Mouse (Mus musculus) ES-E14 (cell line): Measurements from ENCODE around the gene Nek11. TPM values are rescaled to one million over a fixed set of nuclear protein-coding genes. Genes with fewer than 3 reads are reported as not detected.
"Not testable (repeated sequence)": the region's sequence is repeated elsewhere in the genome, so short reads cannot be mapped to it uniquely, and the experiment has no call there.

Experiments
- DNase-seq: peaks from one replicate; pipeline ENCODE4 v3.0.0-alpha.2; 2013; ENCODE audit warnings: low read depth, low spot score
- H3K27ac ChIP-seq: 2 replicates; pipeline ENCODE4 v1.5.1; 2012; ENCODE audit warnings: low read depth, mild to moderate bottlenecking, low read length, moderate library complexity, mixed read lengths; ENCODE audit not compliant: poor library complexity, insufficient read depth, severe bottlenecking
- H3K36me3 ChIP-seq: 2 replicates; pipeline ENCODE4 v1.6.1; 2012; ENCODE audit warnings: mild to moderate bottlenecking, low read length, moderate library complexity, mixed read lengths; ENCODE audit not compliant: control insufficient read depth, poor library complexity, insufficient read depth, severe bottlenecking
- H3K4me1 ChIP-seq, 2 experiments: fragments of 150-350 bp in 1 of 2; sonication (generic) in 1 of 2; 2 replicates each; pipeline ENCODE4 v1.6.1; 2012; ENCODE audit warnings: low read length in 2 of 2, mild to moderate bottlenecking in 1 of 2, mixed read lengths in 1 of 2; ENCODE audit not compliant: control insufficient read depth in 2 of 2, insufficient read depth in 2 of 2, poor library complexity in 1 of 2
- H3K4me3 ChIP-seq, 2 experiments: fragments of 150-350 bp in 1 of 2; sonication (generic) in 1 of 2; 2 replicates each; pipeline ENCODE4 v1.5.1; 2012; ENCODE audit warnings: low read length in 2 of 2, low read depth in 1 of 2, mild to moderate bottlenecking in 1 of 2, mixed read lengths in 1 of 2; ENCODE audit not compliant: insufficient read depth in 1 of 2, poor library complexity in 1 of 2, severe bottlenecking in 1 of 2
- H3K9ac ChIP-seq: 2 replicates; pipeline ENCODE4 v1.6.1; 2012; ENCODE audit warnings: low read depth, mild to moderate bottlenecking, low read length, mixed read lengths; ENCODE audit not compliant: poor library complexity, insufficient read depth, severe bottlenecking
- H3K9me3 ChIP-seq: fragments of 150-350 bp; sonication (generic); 2 replicates; pipeline ENCODE4 v1.6.1; 2012; ENCODE audit warnings: low read depth, mild to moderate bottlenecking, low read length; ENCODE audit not compliant: control insufficient read depth, insufficient read depth
- CHD2 ChIP-seq: IDR thresholded peaks from 2 replicates; pipeline ENCODE4 v1.6.1; 2014; ENCODE audit warnings: mild to moderate bottlenecking, low read depth, low read length, inconsistent platforms
- HCFC1 ChIP-seq: IDR thresholded peaks from 2 replicates; pipeline ENCODE4 v1.6.1; 2012; ENCODE audit warnings: low read length, inconsistent platforms, borderline replicate concordance; ENCODE audit not compliant: insufficient read depth
- MAFK ChIP-seq: IDR thresholded peaks from 2 replicates; pipeline ENCODE4 v1.6.1; 2014; ENCODE audit warnings: mild to moderate bottlenecking, low read depth, low read length, inconsistent platforms; ENCODE audit not compliant: insufficient read depth
- ZC3H11A ChIP-seq: IDR thresholded peaks from 2 replicates; pipeline ENCODE4 v1.6.1; 2012; ENCODE audit warnings: low read depth, mild to moderate bottlenecking, inconsistent platforms, low read length, borderline replicate concordance
- ZNF384 ChIP-seq: IDR thresholded peaks from 2 replicates; pipeline ENCODE4 v1.6.1; 2012; ENCODE audit warnings: low read depth, low read length, inconsistent platforms
- in situ Hi-C, 2 experiments: fragments of 600-800 bp; cut with MboI; formaldehyde crosslinking; loops; one replicate each; pipeline ENCODE4 v1.15.1; 2025; ENCODE audit warnings: low sequenced_read_pairs in 2 of 2, inconsistent platforms in 1 of 2; ENCODE audit not compliant: unreplicated experiment in 2 of 2
- total RNA-seq: library from RNA; depleted of rRNA; stranded (reverse); fragments of 300-350 nt; gene quantifications from 2 replicates; pipeline ENCODE4 v1.2.3, GENCODE M21; 2012; rRNA removed

Nek11 gene
- total RNA-seq, 1 experiment: 0.04 TPM

DNA sequence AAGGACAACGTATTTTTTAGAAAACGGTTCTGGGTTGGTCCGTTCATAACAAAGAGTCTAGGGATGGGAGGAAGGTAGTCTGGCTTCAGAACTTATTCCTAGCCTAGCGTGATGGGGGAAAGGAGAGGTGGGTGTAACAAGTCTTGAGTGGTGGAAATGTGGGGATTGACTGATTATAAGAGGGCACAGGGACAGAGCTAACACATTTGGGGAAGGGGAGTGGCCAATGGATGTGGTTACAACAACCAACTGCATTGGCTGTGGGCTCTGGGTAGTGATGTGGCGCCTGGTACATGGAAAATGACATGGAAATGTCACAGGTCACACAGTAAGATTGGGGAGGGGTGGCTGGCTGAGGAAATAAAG, 263.3 kb downstream of the Nek11 start:
- H3K4me1 ChIP-seq: peaks cover 0 to 3% of the 10 kb centered on the region in 2 experiments; a peak in 1 of 4 replicates
- no peak for TF ChIP-seq CHD2
- TF ChIP-seq ZC3H11A: no peak
- no peak for TF ChIP-seq ZNF384
- no peak for TF ChIP-seq HCFC1
- in situ Hi-C loops: no loop called here
- no peak overlapping the region for H3K9ac ChIP-seq
- DNase-seq: no peak
- peak overlapping the region in 1 of 2 experiments; percentile 89; a peak in 2 of 4 replicates for H3K4me3 ChIP-seq
- no peaks in the 10 kb centered on the region for H3K36me3 ChIP-seq
- H3K9me3 ChIP-seq: no peaks in the 10 kb centered on the region
- no peak overlapping the region for H3K27ac ChIP-seq

DNA sequence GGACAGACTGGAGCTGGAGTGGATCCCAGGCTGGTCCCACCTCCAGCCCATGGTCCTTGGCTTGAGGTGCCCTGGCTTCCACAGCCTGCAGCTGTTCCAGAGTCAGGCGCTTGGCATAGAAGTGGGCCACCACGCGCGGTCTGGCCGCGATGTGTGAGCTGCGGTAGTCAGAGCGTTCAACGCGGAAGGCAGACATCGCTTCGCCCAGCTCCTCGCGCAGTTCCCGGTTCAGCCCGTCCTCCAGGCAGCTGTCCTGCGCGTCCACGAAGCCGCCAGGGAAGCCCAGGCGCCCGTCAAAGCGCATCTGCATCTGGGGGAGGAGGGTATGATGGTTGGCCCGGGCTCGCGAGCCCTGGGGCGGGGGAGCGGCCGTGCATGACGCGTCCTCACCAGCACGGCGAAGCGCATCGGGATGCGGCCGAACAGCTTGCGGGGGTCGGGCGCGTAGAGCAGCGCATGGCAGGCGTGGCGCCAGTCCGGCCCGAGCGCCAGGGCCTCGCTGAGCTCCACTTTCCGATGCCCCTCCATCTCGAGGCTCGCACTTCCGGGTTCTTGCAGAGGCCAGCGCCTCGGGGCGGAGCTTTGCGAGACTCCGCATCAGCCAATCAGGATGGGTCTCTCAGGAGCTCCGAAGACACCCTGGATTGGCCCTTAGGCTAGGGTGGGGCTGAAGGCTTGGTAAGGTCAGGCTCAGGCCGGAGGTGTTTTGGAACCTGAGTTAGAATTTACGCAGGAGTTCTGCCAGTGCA, 263.9 kb downstream of the Nek11 start, which contains the start of gene Nudt16:
Nudt16 (minus strand) TSS at position 572 of the 749 bp plus-strand sequence.
- DNase-seq: peak; percentile 96
- Histone ChIP-seq H3K9me3 (no peaks in the 10 kb centered on the region), H3K4me3 (peak within 1 kb of the TSS; percentile 89 to 93), H3K27ac (no peak within 1 kb of the TSS), H3K4me1 (peaks cover 0 to 3% of the 10 kb centered on the region in 2 experiments; a peak in 1 of 4 replicates), H3K36me3 (no peaks in the 10 kb centered on the region), H3K9ac (peak within 1 kb of the TSS; percentile 81)
- in situ Hi-C loops: no loop called here
- TF ChIP-seq HCFC1 (peak; percentile 35; the same call in 1 of the 2 replicates), ZNF384 (no peak)

DNA sequence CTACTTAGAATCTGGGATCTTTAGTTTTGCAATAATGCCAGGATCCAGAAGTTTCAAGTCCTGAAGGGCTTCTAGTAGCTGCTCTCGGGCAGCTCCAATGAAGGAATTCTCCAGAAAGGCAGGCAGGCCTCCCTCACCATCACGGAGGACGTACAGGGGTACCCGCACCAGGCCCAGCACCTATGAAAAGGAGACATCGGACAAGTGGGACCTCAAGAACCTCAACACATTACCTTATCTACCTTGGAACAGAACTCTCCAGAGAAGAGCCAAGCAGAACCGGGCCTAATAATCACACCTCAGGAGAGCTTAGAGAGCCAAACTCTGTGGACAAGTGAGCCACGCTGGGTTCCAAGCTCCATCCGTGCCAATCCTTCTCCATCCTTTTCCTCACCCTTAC, 265.0 kb downstream of the Nek11 start:
- TF ChIP-seq ZC3H11A: no peak
- TF ChIP-seq MAFK: no peak
- no peak for TF ChIP-seq HCFC1
- no peak for TF ChIP-seq ZNF384
- no peak for TF ChIP-seq CHD2
- H3K4me1 ChIP-seq: peaks cover 0 to 3% of the 10 kb centered on the region in 2 experiments; a peak in 1 of 4 replicates
- no peaks in the 10 kb centered on the region for H3K9me3 ChIP-seq
- no peak overlapping the region for H3K4me3 ChIP-seq
- H3K9ac ChIP-seq: no peak overlapping the region
- H3K36me3 ChIP-seq: no peaks in the 10 kb centered on the region
- in situ Hi-C loops: no loop called here
- DNase-seq: no peak
- H3K27ac ChIP-seq: no peak overlapping the region

DNA sequence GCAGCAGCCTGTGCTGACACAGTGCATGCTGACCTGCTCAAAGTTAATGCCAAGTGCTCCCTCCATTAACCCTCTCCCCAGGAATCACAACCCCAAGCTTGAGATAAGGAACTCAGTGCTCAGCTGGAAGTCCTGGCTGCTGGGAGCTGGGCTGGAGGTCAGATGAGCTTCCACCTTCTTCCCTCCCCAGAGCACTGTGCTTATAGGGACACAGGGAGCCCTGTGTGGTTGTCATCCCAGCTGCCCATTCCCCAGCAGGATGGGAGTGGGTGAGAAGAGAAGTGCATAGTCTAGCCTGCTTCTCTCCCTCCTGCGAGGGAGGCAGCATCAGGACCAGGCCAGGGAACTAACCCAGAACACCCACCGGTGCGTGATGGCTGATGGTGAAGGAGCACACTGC, 270.1 kb downstream of the Nek11 start:
- H3K36me3 ChIP-seq, DNase-seq, H3K4me3 ChIP-seq, in situ Hi-C loops, H3K4me1 ChIP-seq, H3K9me3 ChIP-seq, H3K27ac ChIP-seq, H3K9ac ChIP-seq: not testable (repeated sequence)

Other genes with a start within 250 kb of the Nek11 start
- gene Aste1, start 132 bp downstream of the Nek11 start, total RNA-seq: 14.0 and 14.5 TPM in 2 replicates
- gene Atp2c1, start 131.8 kb upstream of the Nek11 start, total RNA-seq: 92.4 and 100 TPM in 2 replicates
- 26.5 and 30.1 TPM in 2 replicates for gene Pik3r4, start 247.5 kb upstream of the Nek11 start, total RNA-seq